Mouse (Mus musculus) limb, embryonic 11.5 days (tissue): ENCODE measurements at regions not wholly inside any gene's neighbourhood (a gene's known extent, or its start where the extent isn't known, plus 50 kb on each side); places are given as distances from the start of the nearest gene placed in this dataset.

Experiments used
- ATAC-seq: fragments of 200-750 bp; cut with Nextera tagmentation; 2 replicates; pipeline ENCODE4 v1.8.0; 2017; ENCODE audit warnings: low read depth; ENCODE audit not compliant: insufficient number of reproducible peaks, low FRiP score, low TSS enrichment
- DNase-seq: peaks from one replicate; pipeline ENCODE4 v3.0.0-alpha.2; 2015; ENCODE audit warnings: low spot score
- H3K27ac ChIP-seq: fragments of 300-500 bp; sonication (generic); replicated peaks from 2 replicates; pipeline ENCODE4 v1.5.1; 2014; ENCODE audit warnings: low read depth, mild to moderate bottlenecking, low read length
- H3K27me3 ChIP-seq: fragments of 300-500 bp; sonication (generic); 2 replicates; pipeline ENCODE4 v1.6.1; 2014; ENCODE audit warnings: mild to moderate bottlenecking, low read length, mixed read lengths; ENCODE audit not compliant: control insufficient read depth, insufficient read depth
- H3K36me3 ChIP-seq: fragments of 300-500 bp; sonication (generic); 2 replicates; pipeline ENCODE4 v1.6.1; 2014; ENCODE audit warnings: mild to moderate bottlenecking, low read length, moderate library complexity, mixed read lengths; ENCODE audit not compliant: control insufficient read depth, insufficient read depth
- H3K4me1 ChIP-seq: fragments of 300-500 bp; sonication (generic); 2 replicates; pipeline ENCODE4 v1.6.1; 2014; ENCODE audit warnings: low read length, mixed read lengths; ENCODE audit not compliant: control insufficient read depth, insufficient read depth
- H3K4me2 ChIP-seq: fragments of 300-500 bp; sonication (generic); 2 replicates; pipeline ENCODE4 v1.6.1; 2014; ENCODE audit warnings: low read depth, mild to moderate bottlenecking, moderate library complexity; ENCODE audit not compliant: severe bottlenecking
- H3K4me3 ChIP-seq: fragments of 300-500 bp; sonication (generic); 2 replicates; pipeline ENCODE4 v1.5.1; 2014; ENCODE audit warnings: low read depth, low read length
- H3K9ac ChIP-seq: fragments of 300-500 bp; sonication (generic); 2 replicates; pipeline ENCODE4 v1.6.1; 2014; ENCODE audit warnings: mild to moderate bottlenecking, low read length
- H3K9me3 ChIP-seq: fragments of 300-500 bp; sonication (generic); 2 replicates; pipeline ENCODE4 v1.6.1; 2016; ENCODE audit warnings: low read length; ENCODE audit not compliant: control insufficient read depth
- WGBS: fragments of 180-500 bp; shearing (Covaris S2); extraction: QIAGEN DNeasy Blood & Tissue Kit; methylation state at CpG from one replicate; pipeline ENCODE4 v1.1.7; 2014; 5-methylcytosine and 5-hydroxymethylcytosine counted together

DNA sequence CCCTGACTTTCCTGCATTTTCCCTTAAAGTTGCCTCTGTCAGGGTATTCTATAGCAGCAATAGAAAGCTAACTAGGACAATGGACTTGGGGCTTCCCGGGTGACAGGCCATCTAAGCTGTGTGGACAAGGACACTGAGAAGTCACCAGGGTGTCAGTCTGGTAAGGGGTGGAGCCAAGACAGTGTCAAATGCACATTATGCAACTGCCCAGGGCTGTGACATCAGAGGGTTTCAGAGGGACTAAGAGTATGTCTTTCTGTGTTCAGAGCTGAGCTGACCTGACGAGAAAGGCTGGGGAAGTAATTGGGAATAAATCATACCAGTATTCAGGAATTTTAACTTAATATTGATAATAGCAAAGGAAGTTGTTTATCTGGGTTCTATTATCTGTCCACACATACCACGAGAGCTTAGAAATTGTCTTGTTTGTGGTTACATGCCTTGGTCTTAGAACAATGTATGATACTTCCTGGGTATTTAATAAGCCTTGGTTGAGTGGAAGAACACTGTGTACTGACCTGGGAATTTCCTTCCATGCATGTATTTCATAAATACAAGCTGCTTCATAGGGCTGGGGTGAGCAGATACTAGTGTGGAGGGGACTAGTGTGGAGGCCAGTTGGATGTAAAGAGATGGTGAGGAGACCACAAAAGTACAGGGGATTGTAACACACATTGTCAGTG is 279.6 kb upstream of the Pabpc6 start:
- no peak overlapping the region for H3K9ac ChIP-seq
- no peak overlapping the region for H3K4me2 ChIP-seq
- no peak for ATAC-seq
- H3K27ac ChIP-seq: no peak overlapping the region
- H3K36me3 ChIP-seq: no peaks in the 10 kb centered on the region
- H3K4me3 ChIP-seq: no peak overlapping the region
- no peak for DNase-seq
- H3K9me3 ChIP-seq: no peaks in the 10 kb centered on the region
- H3K27me3 ChIP-seq: no peaks in the 10 kb centered on the region
- 83% methylated on average over 3 of the region's 3 CpGs for WGBS
- no peaks in the 10 kb centered on the region for H3K4me1 ChIP-seq

DNA sequence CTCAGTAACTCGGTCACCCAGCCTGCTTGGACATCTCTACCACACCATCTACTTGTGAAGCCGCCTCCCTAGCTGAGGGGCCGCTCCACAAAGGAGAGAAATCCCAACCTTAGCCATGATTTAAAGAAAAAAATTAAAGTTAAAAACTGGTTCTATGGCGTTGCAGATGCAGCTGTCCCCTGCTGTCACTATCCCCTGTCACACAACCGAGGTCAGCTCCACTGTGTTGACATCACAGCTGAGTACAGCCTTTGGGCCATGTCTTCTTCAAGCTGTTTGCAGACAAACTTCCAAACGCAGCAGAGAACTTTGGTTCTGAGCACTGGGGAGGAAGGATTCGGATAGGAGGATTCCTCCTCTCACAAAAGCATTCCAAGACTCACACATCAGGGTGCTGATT is 278.1 kb upstream of the Pabpc6 start:
- Histone ChIP-seq H3K4me2 (no peak overlapping the region), H3K9me3 (no peaks in the 10 kb centered on the region), H3K36me3 (no peaks in the 10 kb centered on the region), H3K27ac (no peak overlapping the region), H3K9ac (no peak overlapping the region), H3K4me3 (no peak overlapping the region), H3K27me3 (no peaks in the 10 kb centered on the region), H3K4me1 (no peaks in the 10 kb centered on the region)
- WGBS: 88% methylated on average over 7 of the region's 7 CpGs
- ATAC-seq (no peak), DNase-seq (no peak)

DNA sequence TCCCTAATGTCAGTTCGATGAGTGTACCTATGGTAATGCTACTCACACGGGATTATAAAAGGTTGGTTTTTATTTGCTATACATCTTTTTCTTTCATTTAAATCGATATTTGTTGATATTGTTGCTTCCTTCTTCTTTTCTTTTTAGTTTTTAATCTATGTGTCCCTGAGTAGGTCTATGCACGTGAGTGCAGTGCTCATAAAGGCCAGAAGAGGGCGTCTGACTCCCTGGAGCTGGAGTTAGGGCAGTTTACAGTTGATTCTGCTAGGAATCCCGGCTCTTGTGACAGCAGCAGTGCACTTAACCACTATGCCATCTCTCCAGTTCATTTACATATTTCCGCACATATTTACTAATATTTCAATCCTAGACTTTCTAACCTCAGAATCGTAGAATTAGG is 275.0 kb upstream of the Pabpc6 start:
- WGBS: 86% methylated on average over 8 of the region's 8 CpGs
- Histone ChIP-seq H3K4me2 (no peak overlapping the region), H3K9ac (no peak overlapping the region), H3K4me3 (no peak overlapping the region), H3K27ac (no peak overlapping the region), H3K4me1 (no peaks in the 10 kb centered on the region), H3K27me3 (no peaks in the 10 kb centered on the region), H3K36me3 (no peaks in the 10 kb centered on the region), H3K9me3 (0 out of 2 replicates have a peak, but pooled peaks cover 3% of the 10 kb centered on the region)
- DNase-seq (no peak), ATAC-seq (no peak)

DNA sequence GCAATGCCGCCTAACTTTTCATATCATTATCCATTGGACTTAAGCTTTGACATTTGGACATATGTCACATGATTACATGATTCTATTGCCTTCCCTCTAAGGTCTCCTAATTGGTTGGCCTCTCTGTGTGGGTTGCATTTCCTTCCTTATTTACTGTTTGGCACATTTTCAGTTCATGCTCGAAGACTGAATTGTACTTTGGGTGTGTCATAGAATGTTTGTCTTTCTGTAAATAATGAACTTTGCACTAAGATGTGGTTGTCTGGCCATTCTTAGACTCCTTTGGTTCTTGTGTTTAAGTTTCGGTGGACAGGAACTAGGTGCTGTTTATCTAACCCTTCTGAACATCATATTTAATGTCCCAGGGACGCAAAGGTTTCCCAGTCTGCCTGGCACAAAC is 272.7 kb upstream of the Pabpc6 start:
- DNase-seq: no peak
- Histone ChIP-seq H3K4me1 (no peaks in the 10 kb centered on the region), H3K4me2 (no peak overlapping the region), H3K4me3 (no peak overlapping the region), H3K27ac (no peak overlapping the region), H3K9ac (no peak overlapping the region), H3K27me3 (no peaks in the 10 kb centered on the region), H3K36me3 (no peaks in the 10 kb centered on the region), H3K9me3 (0 out of 2 replicates have a peak, but pooled peaks cover 3% of the 10 kb centered on the region)
- ATAC-seq: no peak
- 88% methylated on average over 4 of the region's 4 CpGs for WGBS

DNA sequence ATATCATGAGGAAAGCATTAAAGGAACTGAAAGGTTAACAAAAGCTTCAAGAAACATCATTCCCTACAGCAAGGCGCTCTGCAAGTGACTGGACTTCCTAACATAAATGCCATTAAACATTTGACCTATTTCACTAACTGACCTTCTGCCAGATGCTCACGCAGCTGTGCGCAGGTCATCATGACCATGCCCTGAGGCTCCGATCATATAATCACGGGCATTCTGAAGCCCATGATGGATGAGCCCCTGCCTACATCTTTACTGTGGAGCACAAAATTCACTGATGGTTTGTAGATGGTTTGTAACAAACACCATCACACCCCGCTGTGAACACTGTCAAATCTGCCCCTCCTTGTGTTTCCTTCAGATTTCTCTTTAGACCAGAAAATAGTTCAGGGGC is 270.1 kb upstream of the Pabpc6 start:
- no peak overlapping the region for H3K9ac ChIP-seq
- WGBS: 29% methylated on average over 6 of the region's 6 CpGs
- H3K27ac ChIP-seq: no peak overlapping the region
- DNase-seq (peak; percentile 27), ATAC-seq (no peak)
- no peaks in the 10 kb centered on the region for H3K4me1 ChIP-seq
- no peaks in the 10 kb centered on the region for H3K27me3 ChIP-seq
- no peak overlapping the region for H3K4me3 ChIP-seq
- no peaks in the 10 kb centered on the region for H3K36me3 ChIP-seq
- no peak overlapping the region for H3K4me2 ChIP-seq
- 0 out of 2 replicates have a peak, but pooled peaks cover 3% of the 10 kb centered on the region for H3K9me3 ChIP-seq

DNA sequence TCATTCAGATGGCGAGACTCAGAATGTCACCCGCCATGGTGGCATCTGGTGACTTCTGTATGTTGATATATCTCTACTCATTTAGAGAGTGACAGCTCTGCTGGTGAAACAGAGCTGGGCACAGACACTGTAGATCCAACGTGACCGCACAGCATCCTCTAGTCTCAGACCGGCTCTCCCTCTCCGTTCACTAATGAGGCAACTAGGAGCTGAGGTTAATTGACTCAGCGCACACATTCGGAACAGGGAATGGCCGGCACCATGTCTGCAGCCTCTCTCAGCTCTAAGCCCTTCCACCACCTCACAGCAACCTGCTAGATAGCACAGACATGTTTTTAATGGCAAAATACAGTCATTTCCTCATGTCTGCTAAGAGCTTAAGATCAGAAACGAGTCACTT is 268.9 kb upstream of the Pabpc6 start:
- WGBS: 47% methylated on average over 10 of the region's 10 CpGs

DNA sequence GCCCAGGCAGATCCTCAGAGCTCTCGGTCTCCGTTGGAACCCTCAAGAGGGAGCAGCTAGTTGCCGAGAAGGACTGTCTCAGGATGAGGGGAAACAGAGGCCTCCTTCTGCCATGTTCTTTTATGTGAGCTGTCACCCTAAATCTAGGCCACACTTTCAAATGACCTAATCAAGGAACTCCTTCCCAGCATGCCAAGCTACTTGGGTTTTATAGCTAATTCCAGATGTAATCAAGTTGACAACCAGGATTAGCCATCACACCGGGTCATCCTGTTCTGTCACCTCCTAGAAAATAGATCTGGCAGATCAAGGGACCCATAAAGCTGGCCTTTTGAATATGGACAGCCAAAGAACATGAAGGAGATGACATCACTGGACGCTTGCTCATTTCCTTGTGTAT is 267.7 kb upstream of the Pabpc6 start:
- Histone ChIP-seq H3K4me3 (no peak overlapping the region), H3K4me2 (no peak overlapping the region), H3K27ac (no peak overlapping the region), H3K9me3 (0 out of 2 replicates have a peak, but pooled peaks cover 3% of the 10 kb centered on the region), H3K9ac (no peak overlapping the region), H3K27me3 (no peaks in the 10 kb centered on the region), H3K36me3 (no peaks in the 10 kb centered on the region), H3K4me1 (no peaks in the 10 kb centered on the region)
- 42% methylated on average over 5 of the region's 5 CpGs for WGBS
- DNase-seq (no peak), ATAC-seq (no peak)

More for the DNA sequence above, 268.9 kb upstream of the Pabpc6 start:
- no peak overlapping the region for H3K4me2 ChIP-seq
- H3K27me3 ChIP-seq: no peaks in the 10 kb centered on the region
- no peak for ATAC-seq
- H3K4me1 ChIP-seq: no peaks in the 10 kb centered on the region
- H3K4me3 ChIP-seq: no peak overlapping the region
- no peak for DNase-seq
- no peak overlapping the region for H3K27ac ChIP-seq
- H3K9ac ChIP-seq: no peak overlapping the region
- H3K36me3 ChIP-seq: no peaks in the 10 kb centered on the region
- H3K9me3 ChIP-seq: 0 out of 2 replicates have a peak, but pooled peaks cover 3% of the 10 kb centered on the region

DNA sequence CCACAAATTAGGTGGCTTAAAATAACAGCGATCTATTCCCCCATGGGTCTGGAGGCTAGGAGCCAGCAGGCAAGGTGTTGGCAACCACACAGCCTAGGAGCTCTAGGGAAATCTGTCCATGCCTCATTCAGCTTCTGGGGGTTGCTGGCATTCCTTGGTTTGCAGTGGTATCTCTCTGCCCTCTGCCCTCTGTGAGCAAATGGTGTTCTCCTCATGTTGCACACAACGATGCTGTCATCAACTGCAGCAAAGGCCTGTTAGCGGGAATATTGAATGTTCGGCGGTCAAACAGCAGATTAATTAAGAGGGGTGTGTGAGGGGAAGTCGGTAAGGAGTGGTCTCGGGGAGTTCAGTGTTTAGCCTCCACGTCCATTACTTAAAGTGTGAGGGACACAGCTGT is 262.7 kb upstream of the Pabpc6 start:
- Histone ChIP-seq H3K9ac (no peak overlapping the region), H3K36me3 (no peaks in the 10 kb centered on the region), H3K27ac (no peak overlapping the region), H3K9me3 (no peaks in the 10 kb centered on the region), H3K4me2 (no peak overlapping the region), H3K4me3 (no peak overlapping the region), H3K27me3 (no peaks in the 10 kb centered on the region), H3K4me1 (no peaks in the 10 kb centered on the region)
- DNase-seq: no peak
- 52% methylated on average over 8 of the region's 8 CpGs for WGBS
- ATAC-seq: no peak

DNA sequence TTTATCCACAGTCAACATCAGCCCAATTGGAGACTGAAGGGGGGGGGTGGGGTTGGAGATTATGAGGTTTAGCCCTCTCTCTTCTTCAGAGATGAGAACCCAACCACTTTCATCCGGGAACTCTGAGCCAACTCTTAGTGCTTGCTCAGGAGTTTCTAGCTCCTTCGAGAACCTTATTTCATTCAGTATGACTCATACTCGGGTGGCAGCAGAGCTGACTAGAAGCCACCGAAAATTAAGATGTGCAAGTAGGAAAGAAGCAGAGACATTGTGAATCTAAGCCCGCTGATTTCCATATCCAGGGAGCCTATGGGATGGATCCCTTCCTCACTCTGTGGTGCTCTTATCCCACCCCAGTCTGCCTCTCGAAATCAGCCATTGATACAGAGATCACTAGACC is 262.0 kb upstream of the Pabpc6 start:
- Histone ChIP-seq H3K36me3 (no peaks in the 10 kb centered on the region), H3K9me3 (no peaks in the 10 kb centered on the region), H3K4me1 (no peaks in the 10 kb centered on the region), H3K4me3 (no peak overlapping the region), H3K4me2 (no peak overlapping the region), H3K27me3 (no peaks in the 10 kb centered on the region), H3K27ac (no peak overlapping the region), H3K9ac (no peak overlapping the region)
- DNase-seq: no peak
- ATAC-seq: no peak
- WGBS: 90% methylated on average over 6 of the region's 6 CpGs
